Mouse (Mus musculus): ENCODE results near the gene Dusp16. TPM values are rescaled to one million over a fixed set of nuclear protein-coding genes. Genes with fewer than 3 reads are reported as not detected.

The Dusp16 gene
- total RNA-seq (2021), result 1 to 10 TPM; 9.5 to 9.8 TPM
- long read RNA-seq, experiment 1, full-length matches to known transcripts, result 4 of 10 reads
- long read RNA-seq, experiment 1, partial matches to known transcripts, result 3 of 10 reads
- long read RNA-seq, experiment 1, other reads (novel, unspliced or antisense), result 3 of 10 reads
- long read RNA-seq, experiment 2, full-length matches to known transcripts, result 3 of 6 reads
- long read RNA-seq, experiment 2, partial matches to known transcripts, result 1 of 6 reads
- long read RNA-seq, experiment 2, other reads (novel, unspliced or antisense), result 2 of 6 reads

DNA sequence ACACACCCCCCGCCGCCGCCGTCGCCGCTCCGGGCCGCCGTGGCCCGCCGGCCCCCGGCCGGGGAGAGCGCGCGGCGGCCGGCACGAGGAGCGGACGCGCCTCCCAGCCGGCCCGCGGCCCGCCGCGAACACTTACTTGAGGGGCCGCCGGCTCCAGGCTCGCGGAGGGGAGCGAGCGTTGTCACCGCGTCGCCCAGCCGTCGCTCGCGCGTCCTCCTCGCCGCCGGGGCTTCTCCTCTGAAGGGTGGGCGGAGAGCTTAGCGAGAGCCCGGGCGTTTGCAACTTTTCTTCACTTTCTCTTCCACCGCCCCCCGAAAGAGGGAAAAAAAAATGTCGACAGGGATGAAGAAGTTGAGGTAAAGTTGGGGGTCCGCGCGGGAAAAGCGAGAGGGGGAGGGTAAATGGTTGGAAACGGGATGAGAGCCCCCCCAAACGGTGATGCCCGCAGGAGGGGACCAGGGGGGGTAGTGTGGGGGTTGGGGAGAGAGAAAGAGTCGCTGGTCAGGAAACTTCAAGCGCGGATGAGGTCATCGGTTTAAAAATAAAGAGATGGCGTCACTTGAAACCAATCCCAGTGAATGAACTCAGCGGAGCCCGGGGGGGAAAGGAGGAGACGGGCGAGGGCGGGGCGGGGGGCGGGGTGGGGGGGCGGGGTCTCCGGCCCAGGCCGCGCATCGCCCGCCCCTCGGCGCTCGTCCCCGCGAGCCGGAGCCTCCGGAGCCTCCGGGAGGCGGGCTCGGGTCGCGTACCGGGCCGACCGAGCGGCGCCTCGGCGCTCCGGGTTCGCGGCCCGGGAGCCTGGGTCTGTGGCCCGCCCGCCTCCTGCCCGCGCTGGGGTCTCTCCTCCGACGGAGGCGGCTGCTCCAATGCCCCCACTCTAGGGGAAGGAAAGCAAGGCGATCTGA, at the start of gene Dusp16:
Gene Dusp16 (minus strand): TSS at position 485 of the 905 bp plus-strand sequence.
- DNase-seq (ENCODE audit: low spot score in 2 of 2), result peak; percentile 76 to 78

- no peak for DNase-seq (ENCODE audit: low spot score in 2 of 2)
These were observed 47.9 kb upstream of the Dusp16 start for GRCm38 (mm10) chr6:134840346-134840745.

- no peak for DNase-seq (ENCODE audit: low spot score in 2 of 2)
These were observed 45.7 kb upstream of the Dusp16 start for GRCm38 (mm10) chr6:134838111-134838510.

DNA sequence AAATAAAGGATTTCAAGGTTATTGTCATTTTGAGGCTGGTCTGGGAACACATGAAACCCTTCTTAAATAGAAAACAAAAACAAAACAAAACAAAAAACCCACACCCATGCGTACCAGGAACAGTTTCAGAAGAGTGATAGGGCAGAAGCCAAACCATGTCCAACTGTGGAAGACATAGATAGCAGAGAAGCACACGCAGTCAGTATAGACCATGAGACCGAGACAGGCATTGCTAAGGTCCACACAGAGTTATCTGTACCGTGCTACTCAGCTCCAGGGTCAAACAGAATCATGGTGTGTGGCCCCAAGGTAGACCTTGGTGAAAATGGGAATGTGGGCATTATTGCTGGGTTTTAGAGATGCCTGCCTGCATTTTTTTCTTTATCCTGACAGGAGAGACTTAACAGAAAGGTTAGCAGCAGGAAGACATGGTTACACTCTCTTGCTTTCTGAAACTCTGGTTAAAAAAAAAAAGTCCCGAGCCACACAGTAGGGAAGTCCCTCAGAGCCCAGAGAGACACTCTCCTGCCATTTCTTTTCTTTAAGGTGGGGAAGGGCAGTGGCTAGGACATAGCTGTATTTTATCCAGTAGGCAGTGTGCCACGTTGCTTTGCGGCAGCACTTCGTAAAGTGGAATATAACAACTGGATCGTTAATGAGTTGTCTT, 42.3 kb upstream of the Dusp16 start:
- no peak for DNase-seq (ENCODE audit: low spot score in 2 of 2)

GRCm38 (mm10) chr6:134830776-134831175, 38.4 kb upstream of the Dusp16 start:
- no peak for DNase-seq (ENCODE audit: low spot score in 2 of 2)

- peak; percentile 99 for DNase-seq (ENCODE audit: low spot score in 2 of 2)
These were observed 37.6 kb upstream of the Dusp16 start, which contains the start of gene Crebl2 for GRCm38 (mm10) chr6:134829786-134830700. TSS of gene Crebl2 (plus strand) at chr6:134830154.

GRCm38 (mm10) chr6:134822844-134823243, 30.4 kb upstream of the Dusp16 start:
- DNase-seq (ENCODE audit: low spot score in 2 of 2), result no peak

- no peak for DNase-seq (ENCODE audit: low spot score in 2 of 2)
These were observed 28.0 kb upstream of the Dusp16 start for GRCm38 (mm10) chr6:134820411-134820810.

- no peak for DNase-seq (ENCODE audit: low spot score in 2 of 2)
These were observed 27.3 kb upstream of the Dusp16 start for GRCm38 (mm10) chr6:134819741-134820140.

- DNase-seq (ENCODE audit: low spot score in 2 of 2), result no peak
These were observed 24.9 kb upstream of the Dusp16 start for GRCm38 (mm10) chr6:134817051-134817928.

DNA sequence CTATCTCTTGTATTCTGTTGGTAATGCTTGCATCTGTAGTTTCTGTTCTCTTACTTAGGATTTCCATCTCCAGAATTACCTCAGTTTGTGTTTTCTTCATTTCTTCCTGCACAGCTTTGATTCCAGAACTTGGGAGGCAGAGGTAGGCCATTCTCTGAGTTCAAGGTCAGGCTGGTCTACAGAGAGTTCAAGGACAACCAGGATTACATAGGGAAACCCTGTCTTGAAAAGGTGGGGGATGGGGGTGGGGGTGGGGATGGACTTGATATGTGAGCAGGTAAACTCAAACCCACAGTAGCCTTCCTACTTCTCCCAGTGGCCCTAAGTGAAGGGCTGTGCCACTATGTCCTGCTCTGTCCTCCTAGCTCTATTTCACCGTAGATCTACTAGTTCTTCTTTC, 20.6 kb upstream of the Dusp16 start:
- no peak for DNase-seq (ENCODE audit: low spot score in 2 of 2)

DNA sequence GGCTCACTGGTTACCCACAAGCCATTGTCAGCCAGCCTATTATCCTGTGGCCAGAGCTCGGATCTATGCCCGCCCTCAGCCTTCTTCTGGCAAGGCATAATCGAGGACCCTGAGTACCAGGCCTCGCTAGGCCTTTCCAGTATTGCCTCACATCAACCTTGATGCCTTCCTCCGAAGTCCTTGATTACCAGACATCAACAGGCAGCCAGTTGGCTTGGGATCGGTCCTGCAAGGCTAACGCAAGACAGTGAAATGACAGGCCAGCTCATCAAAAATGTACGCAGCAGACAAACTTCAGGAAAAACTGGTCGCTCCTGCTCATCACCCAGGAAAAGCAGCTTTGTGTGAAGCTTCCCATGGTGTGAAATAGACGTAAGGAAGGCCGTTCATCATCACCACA, 15.4 kb upstream of the Dusp16 start:
- no peak for DNase-seq (ENCODE audit: low spot score in 2 of 2)

GRCm38 (mm10) chr6:134807091-134807490, 14.7 kb upstream of the Dusp16 start:
- no peak for DNase-seq (ENCODE audit: low spot score in 2 of 2)

GRCm38 (mm10) chr6:134806130-134806529, 13.7 kb upstream of the Dusp16 start:
- DNase-seq (ENCODE audit: low spot score in 2 of 2), result no peak

- no peak for DNase-seq (ENCODE audit: low spot score in 2 of 2)
These were observed 12.4 kb upstream of the Dusp16 start for GRCm38 (mm10) chr6:134804736-134805277.

DNA sequence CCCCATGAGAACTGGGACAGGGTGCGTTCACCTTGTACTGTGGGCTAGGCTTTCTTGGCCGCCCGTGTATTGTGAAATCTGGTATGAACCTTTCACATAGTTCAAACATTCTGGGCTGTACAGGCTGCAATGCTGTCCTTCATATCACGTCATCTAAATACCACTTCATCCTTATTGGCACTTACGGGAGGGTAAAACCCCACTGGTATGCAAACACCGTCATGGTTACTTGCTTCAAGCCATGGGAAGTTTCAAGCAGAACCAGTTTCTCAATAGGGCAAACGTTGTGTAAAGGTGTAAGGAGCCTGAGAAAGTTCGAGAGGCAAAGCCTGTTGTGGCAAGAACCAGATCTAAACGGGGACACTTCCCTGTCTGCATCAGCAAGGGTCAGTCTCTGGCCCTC, 10.2 kb upstream of the Dusp16 start:
- DNase-seq (ENCODE audit: low spot score in 2 of 2), result no peak

GRCm38 (mm10) chr6:134801483-134801882, 9.1 kb upstream of the Dusp16 start:
- no peak for DNase-seq (ENCODE audit: low spot score in 2 of 2)

DNA sequence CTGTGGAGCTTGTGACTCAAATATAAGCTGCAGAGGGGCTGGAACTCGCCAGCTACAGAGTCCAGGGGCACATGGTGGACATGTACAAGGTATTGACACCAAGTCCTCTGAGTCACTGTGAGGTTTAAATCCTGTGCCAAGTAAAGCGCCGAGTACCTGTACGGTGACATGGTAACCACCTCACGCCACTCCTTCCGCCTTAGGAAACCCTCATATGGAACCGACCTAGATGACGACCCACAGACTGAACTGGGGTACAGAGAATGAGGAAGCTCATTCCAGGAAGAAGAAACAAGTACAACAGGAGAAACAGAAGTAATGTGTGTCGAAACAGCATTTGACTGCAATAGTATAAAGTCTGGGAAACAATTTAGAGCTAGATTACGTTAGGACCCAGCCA, 3.9 kb upstream of the Dusp16 start:
- DNase-seq (ENCODE audit: low spot score in 2 of 2), result no peak

DNA sequence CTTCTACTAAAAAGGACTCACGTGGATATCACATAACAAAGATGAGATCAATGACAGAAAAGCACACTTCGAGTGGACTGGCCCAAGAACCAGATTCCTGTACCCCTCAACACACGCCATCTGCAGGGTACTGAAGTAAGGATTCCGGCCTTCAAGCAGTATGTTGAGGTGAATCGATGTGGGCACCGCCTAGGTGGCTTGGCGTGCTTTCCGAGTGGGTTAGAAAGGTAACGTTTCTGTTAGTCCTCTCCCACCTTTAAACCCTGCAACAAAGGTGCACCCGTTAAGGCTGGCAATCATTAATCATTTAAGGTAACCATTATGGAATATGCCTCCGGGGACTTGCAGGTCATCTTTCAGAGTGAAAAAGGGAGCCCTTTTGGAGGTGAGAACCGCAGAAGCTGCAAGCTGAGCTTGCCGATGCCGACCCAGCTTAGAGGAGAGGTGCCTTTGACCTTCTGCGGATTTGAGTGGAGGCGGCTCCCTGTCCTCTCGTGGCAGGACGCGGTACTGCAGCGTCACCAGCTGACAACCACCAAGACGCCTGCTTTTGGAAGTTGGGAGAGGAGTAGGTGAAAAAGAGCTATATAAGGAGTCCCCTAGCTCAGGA, 1.6 kb upstream of the Dusp16 start:
- DNase-seq (ENCODE audit: low spot score in 2 of 2), result peak; percentile 80 to 84
